Mouse (Mus musculus) heart, embryonic 14.5 days (tissue): ENCODE measurements around the gene Gart. TPM values are rescaled to one million over a fixed set of nuclear protein-coding genes. Genes with fewer than 3 reads are reported as not detected.

Experiments
- ATAC-seq: fragments of 200-750 bp; cut with Nextera tagmentation; 2 replicates; pipeline ENCODE4 v1.8.0; 2017; ENCODE audit warnings: low read depth, moderate TSS enrichment; ENCODE audit not compliant: insufficient number of reproducible peaks, insufficient read depth, low FRiP score
- H3K27ac ChIP-seq, 2 experiments: fragments of 200-500 bp in 1 of 2; fragments of 300-500 bp in 1 of 2; sonication (generic) in 1 of 2; replicated peaks in 1 of 2; 2 replicates each; pipeline ENCODE4 v1.5.1; 2012 to 2014; ENCODE audit warnings: low read depth in 2 of 2, low read length in 2 of 2, control low read depth in 1 of 2, mild to moderate bottlenecking in 1 of 2, mixed read lengths in 1 of 2; ENCODE audit not compliant: control insufficient read depth in 1 of 2, insufficient read depth in 1 of 2
- H3K27me3 ChIP-seq: fragments of 300-500 bp; sonication (generic); 2 replicates; pipeline ENCODE4 v1.6.1; 2014; ENCODE audit warnings: mild to moderate bottlenecking, low read length, control low read depth; ENCODE audit not compliant: control insufficient read depth, insufficient read depth
- H3K36me3 ChIP-seq: fragments of 300-500 bp; sonication (generic); 2 replicates; pipeline ENCODE4 v1.6.1; 2014; ENCODE audit warnings: mild to moderate bottlenecking, control low read depth, low read length, mixed read lengths; ENCODE audit not compliant: control insufficient read depth, insufficient read depth
- H3K4me1 ChIP-seq, 2 experiments: fragments of 200-500 bp in 1 of 2; fragments of 300-500 bp in 1 of 2; sonication (generic) in 1 of 2; 2 replicates each; pipeline ENCODE4 v1.6.1; 2012 to 2014; ENCODE audit warnings: low read length in 2 of 2, control low read depth in 1 of 2, mixed read lengths in 1 of 2; ENCODE audit not compliant: control insufficient read depth in 2 of 2, insufficient read depth in 2 of 2
- H3K4me2 ChIP-seq: fragments of 300-500 bp; sonication (generic); 2 replicates; pipeline ENCODE4 v1.6.1; 2014; ENCODE audit warnings: mild to moderate bottlenecking, low read length
- H3K4me3 ChIP-seq, 2 experiments: fragments of 200-500 bp in 1 of 2; fragments of 300-500 bp in 1 of 2; sonication (generic) in 1 of 2; 2 replicates each; pipeline ENCODE4 v1.5.1; 2012 to 2014; ENCODE audit warnings: low read length in 2 of 2, mild to moderate bottlenecking in 2 of 2, control low read depth in 1 of 2, low read depth in 1 of 2, moderate library complexity in 1 of 2; ENCODE audit not compliant: control insufficient read depth in 1 of 2, insufficient read depth in 1 of 2
- H3K9ac ChIP-seq: fragments of 300-500 bp; sonication (generic); 2 replicates; pipeline ENCODE4 v1.6.1; 2014; ENCODE audit warnings: mild to moderate bottlenecking, low read length
- H3K9me3 ChIP-seq: fragments of 300-500 bp; sonication (generic); 2 replicates; pipeline ENCODE4 v1.6.1; 2016; ENCODE audit warnings: low read length, control low read depth; ENCODE audit not compliant: control insufficient read depth
- WGBS: fragments of 180-500 bp; shearing (Covaris S2); extraction: QIAGEN DNeasy Blood & Tissue Kit; methylation state at CpG from one replicate; pipeline ENCODE4 v1.1.7; 2014; 5-methylcytosine and 5-hydroxymethylcytosine counted together
- polyA plus RNA-seq: library from polyadenylated mRNA; unstranded; fragments of >200 nt; fragmentation: Nextera tagmentation; extraction: Ambion mirVana; gene quantifications from 2 replicates; pipeline ENCODE4 v1.2.1, GENCODE M21; 2014

Gart gene
- polyA plus RNA-seq, 1 experiment from 2014 or later = 56.2 TPM

- Histone ChIP-seq H3K27me3 (no peaks in the 10 kb centered on the region), H3K9ac (no peak overlapping the region), H3K4me3 (no peak overlapping the region), H3K9me3 (no peaks in the 10 kb centered on the region), H3K4me1 (peaks cover 0 to 6% of the 10 kb centered on the region in 2 experiments; a peak in 1 of 4 replicates), H3K4me2 (no peak overlapping the region), H3K27ac (no peak overlapping the region), H3K36me3 (peaks cover 98% of the 10 kb centered on the region)
- 87% methylated on average over 1 of the region's 1 CpGs for WGBS
- no peak for ATAC-seq
These were observed 14.6 kb upstream of the Gart start for GRCm38 (mm10) chr16:91661397-91661796.

- Histone ChIP-seq H3K9me3 (no peaks in the 10 kb centered on the region), H3K27me3 (no peaks in the 10 kb centered on the region), H3K4me1 (peaks cover 0 to 6% of the 10 kb centered on the region in 2 experiments; a peak in 1 of 4 replicates), H3K4me3 (no peak overlapping the region), H3K4me2 (no peak overlapping the region), H3K36me3 (peaks cover 98% of the 10 kb centered on the region), H3K9ac (no peak overlapping the region), H3K27ac (no peak overlapping the region)
- WGBS = 96% methylated on average over 20 of the region's 20 CpGs
- no peak for ATAC-seq
These were observed 13.0 kb upstream of the Gart start for GRCm38 (mm10) chr16:91659798-91660197.

GRCm38 (mm10) chr16:91658471-91658870 lies 11.7 kb upstream of the Gart start:
- WGBS = 74% methylated on average over 5 of the region's 5 CpGs
- no peak overlapping the region for H3K9ac ChIP-seq
- no peaks in the 10 kb centered on the region for H3K27me3 ChIP-seq
- H3K4me2 ChIP-seq = no peak overlapping the region
- no peak overlapping the region for H3K4me3 ChIP-seq
- ATAC-seq = no peak
- H3K27ac ChIP-seq = no peak overlapping the region
- peaks cover 0 to 6% of the 10 kb centered on the region in 2 experiments; a peak in 1 of 4 replicates for H3K4me1 ChIP-seq
- peaks cover 97% of the 10 kb centered on the region for H3K36me3 ChIP-seq
- no peaks in the 10 kb centered on the region for H3K9me3 ChIP-seq

- 0 out of 2 replicates have a peak, but pooled peaks have one; percentile 35 for ATAC-seq
- no peak overlapping the region for H3K4me2 ChIP-seq
- no peaks in the 10 kb centered on the region for H3K27me3 ChIP-seq
- no peak overlapping the region for H3K27ac ChIP-seq
- H3K4me1 ChIP-seq = peaks cover 0 to 6% of the 10 kb centered on the region in 2 experiments; a peak in 2 of 4 replicates
- H3K36me3 ChIP-seq = peaks cover 94% of the 10 kb centered on the region
- WGBS = 98% methylated on average over 17 of the region's 17 CpGs
- no peak overlapping the region for H3K9ac ChIP-seq
- no peak overlapping the region for H3K4me3 ChIP-seq
- no peaks in the 10 kb centered on the region for H3K9me3 ChIP-seq
These were observed 10.5 kb upstream of the Gart start for GRCm38 (mm10) chr16:91657285-91657684.

- Histone ChIP-seq H3K4me2 (no peak overlapping the region), H3K27ac (no peak overlapping the region), H3K4me3 (no peak overlapping the region), H3K27me3 (no peaks in the 10 kb centered on the region), H3K4me1 (peaks cover 0 to 3% of the 10 kb centered on the region in 2 experiments; a peak in 1 of 4 replicates), H3K9ac (no peak overlapping the region), H3K36me3 (peaks cover 87% of the 10 kb centered on the region), H3K9me3 (no peaks in the 10 kb centered on the region)
- no peak for ATAC-seq
- WGBS = 93% methylated on average over 9 of the region's 9 CpGs
These were observed 8.5 kb upstream of the Gart start for GRCm38 (mm10) chr16:91655285-91655684.

GRCm38 (mm10) chr16:91652191-91652590 lies 5.4 kb upstream of the Gart start:
- H3K9me3 ChIP-seq = no peaks in the 10 kb centered on the region
- H3K9ac ChIP-seq = no peak overlapping the region
- H3K36me3 ChIP-seq = peaks cover 56% of the 10 kb centered on the region
- H3K4me1 ChIP-seq = peaks cover 2 to 6% of the 10 kb centered on the region in 2 experiments; a peak in 3 of 4 replicates
- H3K27me3 ChIP-seq = no peaks in the 10 kb centered on the region
- WGBS = 82% methylated on average over 3 of the region's 3 CpGs
- no peak overlapping the region for H3K4me3 ChIP-seq
- no peak overlapping the region for H3K27ac ChIP-seq
- H3K4me2 ChIP-seq = no peak overlapping the region
- ATAC-seq = no peak

GRCm38 (mm10) chr16:91649781-91650180 lies 3.0 kb upstream of the Gart start:
- Histone ChIP-seq H3K27me3 (no peaks in the 10 kb centered on the region), H3K9me3 (no peaks in the 10 kb centered on the region), H3K36me3 (peaks cover 32% of the 10 kb centered on the region), H3K9ac (no peak overlapping the region), H3K4me1 (peaks cover 2 to 9% of the 10 kb centered on the region in 2 experiments), H3K4me3 (no peak overlapping the region), H3K4me2 (peak overlapping the region; percentile 74), H3K27ac (no peak overlapping the region)
- ATAC-seq = no peak

- no peaks in the 10 kb centered on the region for H3K27me3 ChIP-seq
- no peak overlapping the region for H3K27ac ChIP-seq
- WGBS = 57% methylated on average over 3 of the region's 3 CpGs
- no peak for ATAC-seq
- H3K9ac ChIP-seq = peak overlapping the region; percentile 97
- H3K4me1 ChIP-seq = peaks cover 2 to 9% of the 10 kb centered on the region in 2 experiments
- no peaks in the 10 kb centered on the region for H3K9me3 ChIP-seq
- H3K36me3 ChIP-seq = peaks cover 27% of the 10 kb centered on the region
- H3K4me2 ChIP-seq = peak overlapping the region; percentile 74
- H3K4me3 ChIP-seq = peak overlapping the region; percentile 19 to 84; a peak in 3 of 4 replicates
These were observed 2.5 kb upstream of the Gart start for GRCm38 (mm10) chr16:91649246-91649645.
